Mouse (Mus musculus) hindbrain, postnatal 0 days (tissue): Measurements from ENCODE around the gene Rdh8. TPM values are rescaled to one million over a fixed set of nuclear protein-coding genes. Genes with fewer than 3 reads are reported as not detected.

Source experiments
- ATAC-seq: fragments of 200-750 bp; cut with Nextera tagmentation; 2 replicates; pipeline ENCODE4 v1.8.0; 2017; ENCODE audit warnings: mild to moderate bottlenecking, moderate TSS enrichment, moderate library complexity
- DNase-seq: peaks from one replicate; pipeline ENCODE4 v3.0.0-alpha.2; 2015; ENCODE audit warnings: low spot score
- H3K27ac ChIP-seq: fragments of 300-500 bp; sonication (generic); 2 replicates; pipeline ENCODE4 v1.5.1; 2014; ENCODE audit warnings: mild to moderate bottlenecking
- H3K27me3 ChIP-seq: fragments of 300-500 bp; sonication (generic); 2 replicates; pipeline ENCODE4 v1.6.1; 2014; ENCODE audit warnings: low read length, mixed read lengths; ENCODE audit not compliant: insufficient read depth
- H3K36me3 ChIP-seq: fragments of 300-500 bp; sonication (generic); 2 replicates; pipeline ENCODE4 v1.6.1; 2014; ENCODE audit warnings: low read length, mixed read lengths; ENCODE audit not compliant: insufficient read depth
- H3K4me1 ChIP-seq: fragments of 300-500 bp; sonication (generic); 2 replicates; pipeline ENCODE4 v1.6.1; 2014; ENCODE audit warnings: antibody characterized with exemption, low read length, mixed read lengths; ENCODE audit not compliant: insufficient read depth
- H3K4me2 ChIP-seq: fragments of 300-500 bp; sonication (generic); 2 replicates; pipeline ENCODE4 v1.6.1; 2014; ENCODE audit warnings: low read depth, mild to moderate bottlenecking, low read length, moderate library complexity, mixed read lengths
- H3K4me3 ChIP-seq: fragments of 300-500 bp; sonication (generic); 2 replicates; pipeline ENCODE4 v1.5.1; 2014; ENCODE audit warnings: low read length
- H3K9ac ChIP-seq: fragments of 300-500 bp; sonication (generic); replicated peaks from 2 replicates; pipeline ENCODE4 v1.6.1; 2014; ENCODE audit warnings: mild to moderate bottlenecking, low read length, moderate library complexity, mixed read lengths
- H3K9me3 ChIP-seq: fragments of 300-500 bp; sonication (generic); 2 replicates; pipeline ENCODE4 v1.6.1; 2016; ENCODE audit warnings: low read length, mixed read lengths
- CTCF ChIP-seq: IDR thresholded peaks from 2 replicates; pipeline ENCODE4 v1.5.1; 2016; ENCODE audit warnings: antibody characterized with exemption, control low read depth, low read depth
- WGBS: fragments of 180-500 bp; shearing (Covaris S2); extraction: QIAGEN DNeasy Blood & Tissue Kit; methylation state at CpG from one replicate; pipeline ENCODE4 v1.1.7; 2014; 5-methylcytosine and 5-hydroxymethylcytosine counted together
- polyA plus RNA-seq: library from polyadenylated mRNA; unstranded; fragments of >200 nt; fragmentation: Nextera tagmentation; extraction: Ambion mirVana; gene quantifications from 2 replicates; pipeline ENCODE4 v1.2.1, GENCODE M21; 2015
- total RNA-seq: library from RNA; depleted of rRNA; stranded (reverse); fragments of >200 nt; gene quantifications from 2 replicates; pipeline ENCODE4 v1.2.3, GENCODE M21; 2014

Rdh8 gene
- total and polyA plus RNA-seq, 2 experiments from 2014 or later, result not detected

DNA sequence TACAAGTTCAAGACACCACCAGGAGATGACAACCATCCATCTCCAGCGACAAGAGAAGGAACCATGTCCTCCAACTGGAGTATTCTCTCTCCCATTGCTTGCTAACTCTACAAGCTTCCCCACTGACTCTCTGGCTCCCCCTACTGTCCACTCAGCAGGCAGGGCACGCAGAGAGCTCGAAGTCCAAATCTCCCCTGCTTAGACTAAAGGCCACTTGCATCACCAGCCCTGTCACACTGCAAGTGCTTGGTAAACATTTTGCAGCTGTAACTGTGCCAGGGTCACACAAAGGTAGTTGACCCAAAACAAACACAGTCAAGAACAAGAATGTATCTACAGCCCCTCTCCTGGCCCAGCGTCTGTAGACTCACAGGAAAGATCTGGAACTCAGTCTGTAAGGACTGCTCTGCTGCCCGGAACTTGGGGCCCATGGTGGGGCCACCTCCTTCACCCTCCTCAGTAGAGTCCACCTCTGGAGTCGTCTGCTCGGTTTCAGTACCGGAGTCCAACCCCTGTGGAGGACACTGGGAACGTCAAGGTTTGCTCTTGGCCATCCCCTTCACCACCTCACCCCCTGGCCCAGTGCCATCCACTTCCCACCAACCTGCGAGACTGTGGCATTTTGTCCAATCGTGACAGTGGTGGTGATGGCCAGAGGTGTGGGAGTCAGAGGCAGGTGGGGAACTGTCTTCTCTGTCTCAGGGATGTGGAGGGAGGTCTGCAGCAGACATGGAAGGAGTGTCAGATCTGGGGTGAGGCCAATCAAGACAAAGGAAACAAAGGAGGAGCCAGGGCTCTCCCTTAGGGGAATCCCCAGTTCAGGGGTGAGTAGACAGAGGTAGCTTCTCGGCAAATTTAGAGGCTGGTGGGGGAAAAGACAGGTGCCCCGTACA lies 13.8 kb upstream of the Rdh8 start:
- Histone ChIP-seq H3K27me3 (no peaks in the 10 kb centered on the region), H3K4me2 (no peak overlapping the region), H3K4me1 (no peaks in the 10 kb centered on the region), H3K4me3 (no peak overlapping the region), H3K27ac (no peak overlapping the region), H3K9me3 (peaks cover 5% of the 10 kb centered on the region; the same call in 1 of the 2 replicates), H3K9ac (no peak overlapping the region), H3K36me3 (no peaks in the 10 kb centered on the region)
- TF ChIP-seq CTCF, result peak; percentile 75
- WGBS, result 74% methylated on average over 13 of the region's 13 CpGs
- DNase-seq (peak; percentile 44), ATAC-seq (peak; percentile 37; the same call in 1 of the 2 replicates)

DNA sequence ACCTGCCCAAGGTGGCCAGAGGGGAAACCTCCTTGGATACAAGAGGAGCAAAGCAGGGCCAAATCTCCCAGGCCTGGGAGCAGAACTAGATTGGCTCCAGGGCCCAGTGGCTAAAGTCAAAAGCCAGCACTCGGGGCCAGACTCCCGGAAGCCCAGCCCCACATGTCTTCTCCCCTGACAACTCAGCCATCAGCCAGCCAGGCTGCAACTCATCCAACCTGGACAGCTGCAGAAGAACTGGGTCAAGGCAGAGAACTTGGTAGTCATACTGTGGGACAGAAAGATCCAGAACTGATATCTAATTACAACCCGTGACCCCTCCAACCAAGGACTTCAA lies 13.2 kb upstream of the Rdh8 start:
- no peak for TF ChIP-seq CTCF
- H3K36me3 ChIP-seq, result no peaks in the 10 kb centered on the region
- ATAC-seq (no peak), DNase-seq (no peak)
- H3K4me3 ChIP-seq, result no peak overlapping the region
- H3K9ac ChIP-seq, result no peak overlapping the region
- H3K27ac ChIP-seq, result no peak overlapping the region
- no peaks in the 10 kb centered on the region for H3K27me3 ChIP-seq
- no peak overlapping the region for H3K4me2 ChIP-seq
- no peaks in the 10 kb centered on the region for H3K4me1 ChIP-seq
- peaks cover 5% of the 10 kb centered on the region; the same call in 1 of the 2 replicates for H3K9me3 ChIP-seq
- WGBS, result 86% methylated on average over 3 of the region's 3 CpGs

- TF ChIP-seq CTCF, result no peak
- no peak for ATAC-seq
- Histone ChIP-seq H3K9me3 (peaks cover 5% of the 10 kb centered on the region; the same call in 1 of the 2 replicates), H3K27ac (no peak overlapping the region), H3K4me2 (no peak overlapping the region), H3K9ac (no peak overlapping the region), H3K4me1 (no peaks in the 10 kb centered on the region), H3K27me3 (no peaks in the 10 kb centered on the region), H3K4me3 (no peak overlapping the region), H3K36me3 (no peaks in the 10 kb centered on the region)
- no peak for DNase-seq
- 64% methylated on average over 5 of the region's 5 CpGs for WGBS
Observed at GRCm38 (mm10) chr9:20805706-20806105, 12.6 kb upstream of the Rdh8 start.

DNA sequence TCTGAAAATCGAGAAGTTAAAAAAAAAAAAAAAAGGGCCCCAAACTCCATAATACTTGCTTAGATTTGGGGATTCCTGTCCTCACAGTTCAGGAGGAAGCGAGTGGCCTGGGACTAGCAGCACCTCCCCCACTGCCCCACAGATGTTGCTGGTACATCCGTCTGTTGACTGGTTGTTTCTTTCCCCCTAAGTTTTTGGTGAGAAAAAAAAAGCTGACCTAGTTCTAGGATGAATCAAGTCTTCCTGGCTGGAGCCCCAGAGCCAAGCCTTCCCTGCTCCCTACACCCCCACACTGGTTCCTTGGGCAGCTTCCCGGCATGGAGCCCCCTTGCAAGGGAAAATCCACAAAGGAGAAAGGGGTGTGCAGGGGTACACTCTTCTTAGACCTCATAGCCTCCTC lies 8.0 kb upstream of the Rdh8 start:
- no peak for TF ChIP-seq CTCF
- no peak for DNase-seq
- ATAC-seq, result no peak
- Histone ChIP-seq H3K4me1 (peaks cover 3% of the 10 kb centered on the region; the same call in 1 of the 2 replicates), H3K4me3 (no peak overlapping the region), H3K4me2 (no peak overlapping the region), H3K27ac (no peak overlapping the region), H3K9ac (no peak overlapping the region), H3K27me3 (no peaks in the 10 kb centered on the region), H3K36me3 (no peaks in the 10 kb centered on the region), H3K9me3 (no peaks in the 10 kb centered on the region)
- 38% methylated on average over 4 of the region's 4 CpGs for WGBS

DNA sequence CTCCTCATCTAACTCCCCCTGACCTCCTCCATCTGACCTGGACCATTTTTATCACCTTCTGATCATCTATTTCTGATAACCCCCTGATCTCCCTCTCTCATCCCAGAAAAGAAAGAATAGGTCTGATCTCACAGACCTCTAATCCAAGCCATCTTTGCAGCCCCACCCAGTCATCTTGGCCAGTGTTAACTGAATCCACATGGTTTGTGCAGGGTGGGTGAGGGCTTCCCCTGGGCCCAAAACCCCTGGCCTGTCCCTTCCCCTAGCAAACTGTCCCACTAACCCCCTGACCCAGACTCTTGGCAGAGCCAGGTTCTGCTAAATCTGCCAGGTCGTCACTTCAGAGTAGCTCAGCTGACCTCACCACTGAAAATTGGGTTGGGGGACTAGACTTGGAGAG lies 7.5 kb upstream of the Rdh8 start:
- peaks cover 3% of the 10 kb centered on the region; the same call in 1 of the 2 replicates for H3K4me1 ChIP-seq
- no peak overlapping the region for H3K27ac ChIP-seq
- DNase-seq (no peak), ATAC-seq (no peak)
- no peaks in the 10 kb centered on the region for H3K9me3 ChIP-seq
- no peaks in the 10 kb centered on the region for H3K36me3 ChIP-seq
- no peak overlapping the region for H3K4me3 ChIP-seq
- 50% methylated on average over 1 of the region's 1 CpGs for WGBS
- no peak for TF ChIP-seq CTCF
- no peaks in the 10 kb centered on the region for H3K27me3 ChIP-seq
- H3K4me2 ChIP-seq, result no peak overlapping the region
- H3K9ac ChIP-seq, result no peak overlapping the region

GRCm38 (mm10) chr9:20812537-20813271 lies 5.6 kb upstream of the Rdh8 start:
- H3K4me2 ChIP-seq, result 0 out of 2 replicates have a peak overlapping the region, but pooled peaks have one; percentile 5
- TF ChIP-seq CTCF, result peak; percentile 42
- no peak overlapping the region for H3K27ac ChIP-seq
- DNase-seq (peak; percentile 37), ATAC-seq (peak; percentile 48)
- H3K27me3 ChIP-seq, result no peaks in the 10 kb centered on the region
- 17% methylated on average over 17 of the region's 19 CpGs for WGBS
- H3K4me3 ChIP-seq, result no peak overlapping the region
- H3K36me3 ChIP-seq, result no peaks in the 10 kb centered on the region
- H3K9ac ChIP-seq, result no peak overlapping the region
- peaks cover 3% of the 10 kb centered on the region; the same call in 1 of the 2 replicates for H3K4me1 ChIP-seq
- H3K9me3 ChIP-seq, result no peaks in the 10 kb centered on the region
